Mouse (Mus musculus) thymus, adult 2 months (tissue): ENCODE data around the gene Arntl. TPM values are rescaled to one million over a fixed set of nuclear protein-coding genes. Genes with fewer than 3 reads are reported as not detected.

ENCODE experiments used
- DNase-seq: peaks from one replicate; pipeline ENCODE4 v3.0.0; 2021
- H3K27ac ChIP-seq: fragments of 200-500 bp; 2 replicates; pipeline ENCODE4 v1.5.1; 2012; ENCODE audit warnings: low read length, control low read depth; ENCODE audit not compliant: control insufficient read depth, insufficient read depth
- H3K27me3 ChIP-seq: fragments of 200-500 bp; 2 replicates; pipeline ENCODE4 v1.6.1; 2012; ENCODE audit warnings: mild to moderate bottlenecking, low read length, moderate library complexity, mixed read lengths; ENCODE audit not compliant: control insufficient read depth, insufficient read depth
- H3K36me3 ChIP-seq: fragments of 200-500 bp; 2 replicates; pipeline ENCODE4 v1.6.1; 2012; ENCODE audit warnings: mild to moderate bottlenecking, low read length, moderate library complexity; ENCODE audit not compliant: control insufficient read depth, insufficient read depth
- H3K4me1 ChIP-seq: fragments of 200-500 bp; replicated peaks from 2 replicates; pipeline ENCODE4 v1.6.1; 2012; ENCODE audit warnings: low read length; ENCODE audit not compliant: control insufficient read depth, insufficient read depth
- H3K4me3 ChIP-seq: fragments of 200-500 bp; 2 replicates; pipeline ENCODE4 v1.5.1; 2012; ENCODE audit warnings: mild to moderate bottlenecking, low read length, control low read depth, moderate library complexity; ENCODE audit not compliant: control insufficient read depth, insufficient read depth
- CTCF ChIP-seq: fragments of 200-500 bp; IDR thresholded peaks from 2 replicates; pipeline ENCODE4 v1.5.1; 2012; ENCODE audit warnings: mild to moderate bottlenecking, control low read depth, low read length, moderate library complexity, borderline replicate concordance; ENCODE audit not compliant: control insufficient read depth, poor library complexity, insufficient read depth; ENCODE audit errors: extremely low read depth
- POLR2A ChIP-seq: fragments of 200-500 bp; IDR thresholded peaks from 2 replicates; pipeline ENCODE4 v1.6.1; 2012; ENCODE audit warnings: mild to moderate bottlenecking, low read length, control low read depth, moderate library complexity; ENCODE audit not compliant: control insufficient read depth, poor library complexity, insufficient read depth; ENCODE audit errors: extremely low read depth
- WGBS: fragments of 180-500 bp; shearing (Covaris S2); methylation state at CpG from one replicate; pipeline ENCODE4 v1.1.7; 2018; 5-methylcytosine and 5-hydroxymethylcytosine counted together
- polyA plus RNA-seq: library from polyadenylated mRNA; depleted of rRNA; stranded (reverse); fragments of >200 nt; gene quantifications from 2 replicates; pipeline ENCODE4 v1.2.3, GENCODE M21; 2012

Gene Arntl
- polyA plus RNA-seq, 1 experiment = 43.9 TPM

DNA sequence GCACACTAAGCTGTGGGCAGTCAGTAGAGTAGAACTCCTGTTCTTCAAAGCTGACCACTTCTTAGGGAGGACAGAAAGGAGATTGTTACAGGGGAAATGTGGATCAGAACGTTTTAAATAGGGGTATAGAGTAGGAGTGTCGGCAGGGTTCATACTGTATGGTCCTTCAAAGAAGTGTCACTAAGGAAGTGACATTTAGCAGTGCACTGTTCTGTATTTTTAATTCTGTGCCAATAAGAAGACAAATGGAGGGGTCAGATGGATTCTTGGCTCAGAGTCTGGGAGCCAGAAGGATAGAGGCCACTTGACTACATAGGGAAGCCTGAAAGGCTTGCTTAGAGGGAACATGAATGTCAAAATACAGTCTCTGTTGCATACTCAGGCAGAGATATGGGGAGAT, 70.0 kb downstream of the Arntl start:
- H3K4me1 ChIP-seq = peaks cover 6% of the 10 kb centered on the region
- no peak for TF ChIP-seq CTCF
- TF ChIP-seq POLR2A = no peak
- H3K36me3 ChIP-seq = peaks cover 4% of the 10 kb centered on the region; the same call in 1 of the 2 replicates
- no peak for DNase-seq
- WGBS = 82% methylated on average over 2 of the region's 2 CpGs
- no peaks in the 10 kb centered on the region for H3K27me3 ChIP-seq
- H3K4me3 ChIP-seq = no peak overlapping the region
- H3K27ac ChIP-seq = no peak overlapping the region

DNA sequence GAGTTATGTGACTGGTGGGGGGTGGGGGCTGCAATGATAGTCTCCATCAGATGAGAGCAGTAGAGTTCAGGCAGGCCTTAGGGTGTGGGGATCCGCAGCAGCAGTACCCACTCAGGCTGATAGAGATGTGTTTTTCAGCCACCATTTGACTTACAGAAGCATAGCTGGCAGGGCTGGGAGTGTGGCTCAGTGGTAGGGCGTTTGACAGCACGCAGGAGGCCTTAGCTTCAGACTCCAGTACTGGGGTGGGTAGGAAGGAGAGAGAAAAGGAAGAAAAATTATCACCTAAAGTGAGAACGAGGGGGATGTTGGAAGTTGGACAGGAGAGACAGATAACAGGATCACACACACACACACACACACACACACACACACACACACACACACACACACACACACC, 71.2 kb downstream of the Arntl start:
- no peak overlapping the region for H3K27ac ChIP-seq
- DNase-seq = no peak
- no peaks in the 10 kb centered on the region for H3K27me3 ChIP-seq
- no peak for TF ChIP-seq POLR2A
- no peak for TF ChIP-seq CTCF
- peaks cover 11% of the 10 kb centered on the region for H3K4me1 ChIP-seq
- H3K4me3 ChIP-seq = no peak overlapping the region
- WGBS = 91% methylated on average over 4 of the region's 4 CpGs
- H3K36me3 ChIP-seq = peaks cover 11% of the 10 kb centered on the region

DNA sequence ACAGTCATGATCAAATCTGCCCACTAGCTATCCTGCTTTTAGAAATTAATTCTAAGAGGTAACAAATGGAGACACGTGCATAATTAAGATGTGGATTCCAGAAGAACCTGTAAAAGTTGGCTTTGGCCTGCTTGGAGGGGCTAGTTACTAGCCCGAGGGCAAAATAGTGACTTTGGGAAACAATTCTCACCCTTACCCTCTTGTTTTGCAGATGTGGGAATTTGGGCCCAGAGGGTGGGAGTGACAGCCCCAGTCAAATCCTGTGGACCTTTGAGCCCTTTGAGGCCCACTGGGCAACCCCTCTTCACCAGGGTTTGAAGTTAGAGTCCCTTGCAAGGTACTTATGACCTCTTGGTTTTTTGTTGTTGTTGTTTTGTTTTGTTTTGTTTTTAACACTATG, 72.0 kb downstream of the Arntl start:
- Histone ChIP-seq H3K27ac (no peak overlapping the region), H3K36me3 (peaks cover 18% of the 10 kb centered on the region), H3K4me1 (peaks cover 17% of the 10 kb centered on the region), H3K4me3 (no peak overlapping the region), H3K27me3 (no peaks in the 10 kb centered on the region)
- no peak for DNase-seq
- no peak for TF ChIP-seq CTCF
- TF ChIP-seq POLR2A = no peak
- WGBS = 97% methylated on average over 2 of the region's 2 CpGs

DNA sequence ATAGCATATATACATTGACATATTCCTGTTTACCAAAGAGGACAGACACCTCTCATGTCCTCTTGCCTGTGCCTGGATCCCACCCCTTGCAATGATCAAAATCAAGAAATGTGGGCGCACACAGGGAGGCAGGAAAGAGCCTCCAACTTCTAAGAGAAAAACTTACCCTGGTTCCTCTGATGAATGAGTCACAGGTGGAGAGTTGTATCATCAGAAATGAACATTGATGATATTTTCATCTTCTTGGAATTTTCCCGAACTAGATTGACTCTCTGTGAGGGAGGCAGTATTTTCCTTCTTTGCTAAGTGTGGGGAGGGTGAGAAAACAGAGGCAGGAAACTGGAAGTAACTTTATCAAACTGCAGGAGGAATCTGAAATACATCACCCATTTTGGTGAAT, 78.1 kb downstream of the Arntl start:
- TF ChIP-seq POLR2A (no peak), CTCF (no peak)

DNA sequence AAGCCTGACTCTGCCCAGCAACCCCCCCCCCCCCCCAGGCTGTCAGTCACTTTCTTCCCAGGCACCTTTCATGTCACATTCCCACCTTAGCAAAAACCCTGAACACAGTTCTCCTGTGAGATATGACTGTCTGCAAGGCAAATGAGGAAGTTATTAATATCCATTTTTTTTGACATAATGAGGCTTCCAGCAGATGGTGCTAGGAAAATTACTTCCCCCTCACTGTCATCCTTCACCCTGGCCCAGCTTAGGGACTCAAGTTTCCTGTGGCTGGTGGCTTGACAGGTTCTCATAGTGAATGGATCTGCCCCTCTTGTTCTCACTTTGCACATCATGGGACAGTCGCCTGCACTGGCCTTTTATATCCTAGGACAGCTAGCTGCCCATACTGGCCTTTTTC, 81.9 kb downstream of the Arntl start:
- WGBS = 98% methylated on average over 1 of the region's 1 CpGs
- no peak overlapping the region for H3K27ac ChIP-seq
- no peak overlapping the region for H3K4me3 ChIP-seq
- peaks cover 77% of the 10 kb centered on the region for H3K36me3 ChIP-seq
- no peak for DNase-seq
- no peak for TF ChIP-seq POLR2A
- no peak for TF ChIP-seq CTCF
- no peaks in the 10 kb centered on the region for H3K27me3 ChIP-seq
- peaks cover 8% of the 10 kb centered on the region for H3K4me1 ChIP-seq

More for the DNA sequence above, 78.1 kb downstream of the Arntl start:
- Histone ChIP-seq H3K4me1 (peaks cover 17% of the 10 kb centered on the region), H3K36me3 (peaks cover 70% of the 10 kb centered on the region), H3K27ac (no peak overlapping the region), H3K27me3 (no peaks in the 10 kb centered on the region), H3K4me3 (no peak overlapping the region)
- 55% methylated on average over 2 of the region's 2 CpGs for WGBS
- DNase-seq = no peak

DNA sequence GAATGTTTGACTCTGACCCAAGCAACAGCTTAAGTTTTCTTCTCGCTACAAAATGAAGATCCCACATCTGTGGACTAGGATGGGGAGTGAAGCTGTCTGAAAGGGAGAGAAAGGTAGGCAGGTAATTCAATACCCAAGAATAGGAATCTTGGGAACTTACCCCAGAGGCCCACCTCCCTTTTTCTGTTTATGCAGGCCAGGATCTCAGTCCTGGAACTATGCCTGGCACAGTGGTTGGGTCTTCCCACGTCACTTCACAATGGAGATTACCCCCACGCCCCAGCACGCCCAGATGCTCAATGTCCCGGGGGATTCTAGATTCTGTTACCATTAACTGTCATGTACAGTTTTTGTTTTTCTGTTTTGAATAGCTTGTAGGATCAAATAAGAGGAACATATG, 84.5 kb downstream of the Arntl start:
- Histone ChIP-seq H3K27me3 (no peaks in the 10 kb centered on the region), H3K4me1 (peaks cover 20% of the 10 kb centered on the region), H3K27ac (no peak overlapping the region), H3K4me3 (no peak overlapping the region), H3K36me3 (peaks cover 73% of the 10 kb centered on the region)
- no peak for DNase-seq
- 98% methylated on average over 5 of the region's 5 CpGs for WGBS
- TF ChIP-seq CTCF (no peak), POLR2A (no peak)

DNA sequence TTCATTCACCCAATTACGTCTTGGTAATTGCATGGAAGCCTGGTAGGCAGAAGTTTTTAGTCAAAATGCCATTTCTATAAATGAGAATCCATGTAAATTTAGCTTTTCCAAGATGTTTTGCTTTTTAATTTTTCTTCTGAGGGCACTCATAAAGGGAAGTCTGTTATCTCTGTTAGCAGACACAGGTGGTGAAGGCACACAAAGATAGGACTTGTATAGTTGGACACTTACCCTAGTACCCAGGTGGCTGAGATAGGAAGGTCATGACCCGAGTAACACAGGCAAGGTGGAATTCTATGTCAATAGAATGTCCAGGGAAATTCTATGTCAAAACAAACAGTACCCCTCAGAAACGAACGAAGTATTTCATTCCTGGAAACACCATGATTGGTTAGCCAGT, 84.9 kb downstream of the Arntl start:
- DNase-seq = no peak
- TF ChIP-seq POLR2A (no peak), CTCF (no peak)
- Histone ChIP-seq H3K27me3 (no peaks in the 10 kb centered on the region), H3K36me3 (peaks cover 73% of the 10 kb centered on the region), H3K4me1 (peaks cover 20% of the 10 kb centered on the region), H3K27ac (no peak overlapping the region), H3K4me3 (no peak overlapping the region)
- WGBS = 95% methylated on average over 4 of the region's 4 CpGs
